In genomic region chr1:83316917-83317316, GRCm38 (mm10) we compare ENCODE assay signal across 19 mouse cellular contexts.
DNase-seq lines count a peak whose midpoint lies in the region; ATAC-seq and TF ChIP-seq lines count a peak whose summit lies in the region.
"Had no signal": no experiment of that assay in that cellular context is flagged by ENCODE, and none has a peak within 500 bp of the region (broad histone marks: within the 10 kb centered on the region; RNA-seq: fewer than 3 reads in every experiment).

No protein-coding gene starts in this region.

- H3K27me3 ChIP-seq in midbrain, embryonic 11.5 days (ENCODE audit: control insufficient read depth, insufficient read depth, low read length): no peaks in the 10 kb centered on the region
- no peaks in the 10 kb centered on the region for H3K27me3 ChIP-seq in midbrain, embryonic 15.5 days (replicated peaks)
- H3K27me3 ChIP-seq in hindbrain, embryonic 11.5 days (ENCODE audit: control insufficient read depth, insufficient read depth, low read length): no peaks in the 10 kb centered on the region
- no peaks in the 10 kb centered on the region for H3K27me3 ChIP-seq in midbrain, postnatal 0 days (ENCODE audit: insufficient read depth, low read length)
- H3K27me3 ChIP-seq: embryonic facial prominence, embryonic 15.5 days; stomach, embryonic 15.5 days had no signal

- H3K36me3 ChIP-seq in midbrain, embryonic 11.5 days (ENCODE audit: control insufficient read depth, insufficient read depth, low read length): no peaks in the 10 kb centered on the region
- no peaks in the 10 kb centered on the region for H3K36me3 ChIP-seq in midbrain, embryonic 15.5 days (replicated peaks)
- H3K36me3 ChIP-seq in hindbrain, embryonic 11.5 days (ENCODE audit: control insufficient read depth, insufficient read depth, low read length): no peaks in the 10 kb centered on the region
- H3K36me3 ChIP-seq in midbrain, postnatal 0 days (ENCODE audit: insufficient read depth, low read length): no peaks in the 10 kb centered on the region
- H3K36me3 ChIP-seq: embryonic facial prominence, embryonic 15.5 days; G1E; stomach, embryonic 15.5 days had no signal

- H3K9ac ChIP-seq in midbrain, embryonic 11.5 days (ENCODE audit: low read length): no peak overlapping the region
- no peak overlapping the region for H3K9ac ChIP-seq in midbrain, embryonic 15.5 days
- H3K9ac ChIP-seq in hindbrain, embryonic 11.5 days (ENCODE audit: low read depth, low read length): no peak overlapping the region
- no peak overlapping the region for H3K9ac ChIP-seq in midbrain, postnatal 0 days (replicated peaks; ENCODE audit: low read length, poor library complexity, severe bottlenecking)
- H3K9ac ChIP-seq: embryonic facial prominence, embryonic 15.5 days; stomach, embryonic 15.5 days had no signal

- no peak overlapping the region for H3K27ac ChIP-seq in midbrain, embryonic 11.5 days (ENCODE audit: low read depth, low read length)
- H3K27ac ChIP-seq in midbrain, embryonic 15.5 days: no peak overlapping the region
- no peak overlapping the region for H3K27ac ChIP-seq in hindbrain, embryonic 11.5 days (ENCODE audit: low read depth, low read length)
- H3K27ac ChIP-seq in midbrain, postnatal 0 days (ENCODE audit: low read depth, low read length): no peak overlapping the region
- H3K27ac ChIP-seq: embryonic facial prominence, embryonic 15.5 days; stomach, embryonic 15.5 days had no signal

- 60% methylated on average over 4 of the region's 4 CpGs for WGBS in midbrain, embryonic 11.5 days
- WGBS in midbrain, embryonic 15.5 days: 41% methylated on average over 4 of the region's 4 CpGs
- 25% methylated on average over 4 of the region's 4 CpGs for WGBS in hindbrain, embryonic 11.5 days
- 40% methylated on average over 4 of the region's 4 CpGs for WGBS in midbrain, postnatal 0 days

- no peaks in the 10 kb centered on the region for H3K4me1 ChIP-seq in midbrain, embryonic 11.5 days (ENCODE audit: control insufficient read depth, insufficient read depth, low read length)
- no peaks in the 10 kb centered on the region for H3K4me1 ChIP-seq in midbrain, embryonic 15.5 days
- no peaks in the 10 kb centered on the region for H3K4me1 ChIP-seq in hindbrain, embryonic 11.5 days (replicated peaks; ENCODE audit: control insufficient read depth, insufficient read depth, low read length)
- H3K4me1 ChIP-seq in midbrain, postnatal 0 days (ENCODE audit: insufficient read depth, low read length): no peaks in the 10 kb centered on the region
- H3K4me1 ChIP-seq: embryonic facial prominence, embryonic 15.5 days; stomach, embryonic 15.5 days had no signal

- ATAC-seq in midbrain, embryonic 11.5 days (ENCODE audit: low FRiP score): peak; percentile 70; the same call in 1 of the 2 replicates
- no peak for ATAC-seq in midbrain, embryonic 15.5 days (replicated peaks)
- ATAC-seq in hindbrain, embryonic 11.5 days (ENCODE audit: low FRiP score): peak; percentile 93
- ATAC-seq in midbrain, postnatal 0 days (ENCODE audit: low FRiP score): no peak
- ATAC-seq: CD4-positive, CD25-positive, alpha-beta regulatory T cell, adult 4 months had no signal

- no peak overlapping the region for H3K4me2 ChIP-seq in midbrain, embryonic 11.5 days
- H3K4me2 ChIP-seq in midbrain, embryonic 15.5 days: no peak overlapping the region
- H3K4me2 ChIP-seq in hindbrain, embryonic 11.5 days (replicated peaks; ENCODE audit: low read depth, low read length): no peak overlapping the region
- no peak overlapping the region for H3K4me2 ChIP-seq in midbrain, postnatal 0 days (ENCODE audit: low read depth, low read length, poor library complexity, severe bottlenecking)
- H3K4me2 ChIP-seq: embryonic facial prominence, embryonic 15.5 days; stomach, embryonic 15.5 days had no signal

- no peak for TF ChIP-seq CTCF in midbrain, postnatal 0 days (IDR thresholded peaks at IDR 0.05)

- peak; percentile 48 for DNase-seq in embryo, embryonic 10 days (ENCODE audit: low spot score)
- no peak for DNase-seq in embryo, embryonic 9.5 days (ENCODE audit: extremely low spot score)
- no peak for DNase-seq in midbrain, embryonic 11.5 days (ENCODE audit: low spot score, missing footprints)
- DNase-seq in hindbrain, embryonic 11.5 days (ENCODE audit: low spot score): peak; percentile 68
- DNase-seq in midbrain, postnatal 0 days (ENCODE audit: low spot score): peak; percentile 51
- DNase-seq in frontal cortex, postnatal 10 days (ENCODE audit: low spot score in 2 of 2): no peak
- no peak for DNase-seq in urinary bladder, adult 2 months (ENCODE audit: low spot score)
- DNase-seq: adrenal gland, postnatal 36 days; cerebellum, postnatal 25 days; gastrocnemius, postnatal 25 days; kidney, adult 2 months; kidney, postnatal 25 days; lung, postnatal 36 days; thymus, adult 2 months had no signal

- H3K4me3 ChIP-seq in midbrain, embryonic 11.5 days (ENCODE audit: low read depth, low read length): no peak overlapping the region
- no peak overlapping the region for H3K4me3 ChIP-seq in midbrain, embryonic 15.5 days
- no peak overlapping the region for H3K4me3 ChIP-seq in hindbrain, embryonic 11.5 days (ENCODE audit: low read depth, low read length)
- H3K4me3 ChIP-seq in midbrain, postnatal 0 days (ENCODE audit: low read depth, low read length): no peak overlapping the region
- H3K4me3 ChIP-seq: embryonic facial prominence, embryonic 15.5 days; stomach, embryonic 15.5 days had no signal

- no peaks in the 10 kb centered on the region for H3K9me3 ChIP-seq in midbrain, embryonic 11.5 days (ENCODE audit: control insufficient read depth, low read length)
- H3K9me3 ChIP-seq in midbrain, embryonic 15.5 days: no peaks in the 10 kb centered on the region
- H3K9me3 ChIP-seq in hindbrain, embryonic 11.5 days (ENCODE audit: control insufficient read depth, low read length): no peaks in the 10 kb centered on the region
- no peaks in the 10 kb centered on the region for H3K9me3 ChIP-seq in midbrain, postnatal 0 days (ENCODE audit: low read length)
- H3K9me3 ChIP-seq: embryonic facial prominence, embryonic 15.5 days; G1E; stomach, embryonic 15.5 days had no signal

Comparison
In these comparisons a context has a peak if more than half of its experiments do, and no peak if none do; other contexts are left out.
1. DNase-seq: peak in embryo, embryonic 10 days (single experiment), hindbrain, embryonic 11.5 days (single experiment) and midbrain, postnatal 0 days (single experiment); none in embryo, embryonic 9.5 days (single experiment), midbrain, embryonic 11.5 days (single experiment), frontal cortex, postnatal 10 days (0 of 2) and urinary bladder, adult 2 months (single experiment).
2. ATAC-seq: peak in midbrain, embryonic 11.5 days (single experiment) and hindbrain, embryonic 11.5 days (single experiment); none in midbrain, embryonic 15.5 days (single experiment) and midbrain, postnatal 0 days (single experiment).